Mouse (Mus musculus): ENCODE results near the gene E2f6.
A peak's percentile ranks its signal among the peaks of the same experiment; 100 is the strongest.

The E2f6 gene

DNA sequence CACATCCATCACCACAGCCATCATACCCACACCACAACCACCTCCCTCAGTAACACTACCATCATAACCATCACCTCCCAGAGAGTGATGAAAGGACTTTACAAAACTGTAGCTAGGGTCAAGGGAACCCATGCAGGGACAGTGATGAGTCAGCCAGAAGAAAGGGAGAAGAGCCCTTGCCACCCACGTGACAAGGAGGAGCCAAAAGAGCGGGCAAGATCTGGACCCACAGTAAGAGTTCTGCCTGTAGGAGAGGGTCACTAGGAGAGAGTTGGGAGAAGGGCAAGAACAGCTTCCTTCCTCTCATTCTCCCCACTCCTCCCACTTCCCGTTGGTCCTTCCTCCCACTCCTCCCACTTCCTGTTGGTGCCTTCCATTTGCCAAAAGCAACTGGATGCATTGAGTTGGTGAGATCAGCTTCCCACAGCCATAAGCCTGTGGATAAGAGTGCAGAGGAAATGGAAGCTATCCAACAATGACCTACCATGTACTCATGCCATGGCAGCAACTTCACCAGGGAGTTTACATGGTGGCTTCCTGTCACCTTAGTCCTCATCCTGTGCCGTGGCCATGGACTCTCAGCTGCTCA is 36.5 kb downstream of the E2f6 start:
- DNase-seq (ENCODE audit: low spot score in 2 of 2), result no peak

DNA sequence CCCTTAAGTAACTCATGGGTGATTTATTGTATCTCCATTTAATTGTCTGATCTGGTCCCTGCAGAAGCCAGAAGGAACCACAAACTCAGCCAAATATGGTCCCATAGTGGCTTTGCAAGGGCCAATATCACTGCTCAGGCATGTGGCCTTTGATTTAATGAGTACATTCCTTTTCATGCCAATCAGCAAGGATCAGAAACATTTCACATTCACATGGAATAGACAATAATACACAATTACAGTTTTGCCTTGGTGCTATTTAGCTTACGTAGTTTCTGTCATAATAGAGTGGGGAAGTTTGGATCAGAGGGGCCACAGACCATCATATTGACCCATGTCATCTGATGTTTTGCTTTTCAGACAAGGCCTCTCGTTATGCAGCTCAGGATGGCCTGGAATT is 37.7 kb downstream of the E2f6 start:
- DNase-seq (ENCODE audit: low spot score in 2 of 2), result no peak

DNA sequence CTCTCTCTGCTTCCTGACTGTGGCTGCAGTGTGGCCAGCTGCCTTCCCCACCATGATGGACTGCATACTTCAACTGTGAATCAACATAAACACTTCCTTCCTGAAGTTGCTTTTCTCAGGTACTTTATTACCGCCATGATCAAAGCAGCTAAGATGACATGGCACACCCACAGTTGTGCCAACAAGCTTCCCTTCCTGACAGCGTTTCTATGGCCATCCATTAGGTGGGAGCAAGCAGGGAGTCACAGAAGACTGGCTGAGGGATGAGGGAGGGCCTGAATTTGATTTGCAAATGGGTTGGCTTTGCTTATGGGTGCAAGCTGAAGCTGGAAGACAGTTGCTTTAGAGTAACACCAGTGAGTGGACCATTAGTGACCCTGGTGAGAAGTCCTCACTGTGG is 39.1 kb downstream of the E2f6 start:
- no peak for DNase-seq (ENCODE audit: low spot score in 2 of 2)

DNA sequence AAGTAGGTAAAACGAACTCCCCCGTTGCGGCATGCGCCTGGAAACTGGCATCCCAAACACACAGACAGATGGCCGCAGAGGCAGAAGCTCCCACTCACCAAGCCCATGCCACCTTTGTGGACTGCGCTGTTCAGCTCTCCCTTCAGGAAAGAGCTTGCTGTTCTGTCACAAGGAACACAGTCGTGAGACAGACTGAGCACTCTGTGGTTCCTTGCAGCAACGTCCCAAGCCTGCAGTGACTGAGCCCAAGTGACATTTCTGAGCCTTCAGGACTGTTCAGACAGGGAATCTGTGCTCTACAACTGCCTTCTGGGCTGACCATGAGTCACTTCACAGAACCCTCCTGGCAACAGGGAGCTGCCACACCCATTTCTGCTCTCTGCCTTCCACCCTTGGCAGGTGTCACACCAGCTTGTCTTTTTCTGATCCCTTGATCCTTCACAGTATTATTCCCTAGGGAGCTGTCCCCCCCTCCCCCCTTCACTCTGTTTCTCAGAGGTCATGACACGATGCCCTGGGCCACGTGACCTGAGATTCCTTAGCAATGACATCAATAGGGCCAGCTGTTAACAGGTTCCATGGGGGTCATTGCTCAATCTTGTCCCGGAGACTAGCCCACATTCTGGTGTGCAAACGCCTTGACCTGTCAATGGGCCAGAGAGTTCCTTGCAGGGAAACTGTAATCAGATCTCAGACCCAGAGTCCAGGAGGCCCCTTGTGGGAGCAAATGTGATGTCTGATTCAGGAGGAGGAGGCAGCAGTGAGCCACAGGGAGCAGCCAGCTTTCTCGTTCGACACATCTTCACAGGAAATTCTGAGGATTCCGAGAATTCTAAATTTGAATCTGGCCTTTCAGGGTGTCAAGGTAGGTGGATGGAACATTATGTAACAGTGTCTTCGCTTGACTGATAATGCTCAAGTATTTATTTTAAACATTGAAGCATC is 39.9 kb downstream of the E2f6 start:
- peak in 1 of 2 experiments; percentile 37 for DNase-seq (ENCODE audit: low spot score in 2 of 2)

DNA sequence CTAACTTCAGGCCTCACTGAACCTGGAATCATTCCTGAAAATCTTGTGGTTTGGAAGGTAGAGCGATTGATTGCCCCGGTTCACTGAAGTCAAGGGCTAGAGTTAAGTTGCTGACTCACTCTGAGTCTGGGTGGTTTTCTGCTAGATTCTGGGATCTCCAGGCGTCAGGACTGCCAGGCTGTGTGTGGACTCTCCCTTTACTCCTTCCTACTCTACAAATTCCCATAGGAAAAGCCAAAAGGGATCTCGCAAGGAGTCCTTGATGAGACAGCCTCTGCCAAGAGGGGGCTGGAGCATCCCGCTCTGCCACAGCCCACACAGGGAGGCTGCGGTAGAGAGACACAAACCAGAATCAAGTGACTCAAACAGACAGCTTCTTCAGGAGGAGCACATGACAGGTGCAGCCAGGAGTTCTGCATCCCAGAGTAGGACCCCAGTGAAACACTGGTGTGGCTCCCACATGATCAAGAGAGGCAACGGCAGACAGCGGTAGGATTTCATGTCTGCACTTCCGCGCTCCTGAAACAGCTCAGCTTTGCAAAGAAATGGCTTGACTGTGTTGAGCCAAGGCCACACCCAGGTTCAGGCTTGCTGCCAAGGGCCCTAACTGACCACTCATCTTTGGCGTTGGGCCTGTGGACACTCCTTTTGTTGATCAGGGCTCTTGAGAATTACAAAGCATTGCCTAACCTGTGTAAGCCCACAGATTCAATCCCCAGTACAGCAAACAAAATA is 42.8 kb downstream of the E2f6 start:
- DNase-seq (ENCODE audit: low spot score in 2 of 2), result peak; percentile 65 to 78

DNA sequence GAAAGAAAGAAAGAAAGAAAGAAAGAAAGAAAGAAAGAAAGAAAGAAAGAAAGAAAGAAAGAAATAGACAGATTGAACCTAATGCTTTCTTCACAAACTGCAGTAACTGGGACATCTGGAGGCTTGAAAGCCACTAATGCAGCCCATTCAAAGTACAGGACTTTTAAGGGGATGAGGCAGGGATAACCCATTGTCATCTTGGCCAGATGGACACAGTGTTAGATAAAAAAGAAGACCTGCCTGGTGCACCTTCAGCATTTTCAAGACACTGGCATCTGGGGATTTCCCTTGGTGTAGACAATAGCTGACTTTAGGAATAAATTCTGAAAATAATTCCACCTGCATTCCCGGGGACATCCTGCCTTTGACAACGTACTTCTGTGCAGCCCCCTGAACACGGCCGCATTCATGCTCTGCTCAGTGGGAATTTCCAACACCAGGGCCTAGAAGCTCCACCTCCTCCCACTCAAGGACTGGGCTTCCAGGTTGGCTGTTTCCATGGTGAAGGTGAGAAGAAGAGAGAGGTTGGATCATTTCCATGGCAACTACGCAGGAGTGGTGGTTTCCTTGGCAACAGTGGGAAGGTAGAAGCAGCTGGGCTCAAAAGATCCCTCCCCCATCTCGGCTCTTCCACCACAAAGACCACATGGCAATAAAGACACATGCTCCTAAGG is 45.0 kb downstream of the E2f6 start:
- no peak for DNase-seq (ENCODE audit: low spot score in 2 of 2)

DNA sequence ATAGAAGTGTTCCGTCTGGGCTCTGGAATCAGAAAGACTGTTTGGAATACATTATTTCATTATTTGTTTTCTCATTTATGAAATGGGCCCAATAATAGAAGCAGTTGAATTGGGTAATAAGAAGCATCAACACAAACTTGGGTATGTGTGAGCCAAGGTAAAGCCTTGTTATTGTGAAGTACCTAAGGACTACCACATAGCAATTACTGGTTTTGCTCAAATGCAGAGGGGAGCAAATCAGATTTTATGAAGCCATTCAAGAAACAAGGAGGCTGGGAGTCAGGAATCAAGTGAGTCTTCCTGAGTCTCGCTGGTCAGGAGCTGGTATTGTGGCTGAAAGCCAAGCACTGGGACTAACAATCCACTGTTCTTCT is 45.5 kb downstream of the E2f6 start:
- no peak for DNase-seq (ENCODE audit: low spot score in 2 of 2)

DNA sequence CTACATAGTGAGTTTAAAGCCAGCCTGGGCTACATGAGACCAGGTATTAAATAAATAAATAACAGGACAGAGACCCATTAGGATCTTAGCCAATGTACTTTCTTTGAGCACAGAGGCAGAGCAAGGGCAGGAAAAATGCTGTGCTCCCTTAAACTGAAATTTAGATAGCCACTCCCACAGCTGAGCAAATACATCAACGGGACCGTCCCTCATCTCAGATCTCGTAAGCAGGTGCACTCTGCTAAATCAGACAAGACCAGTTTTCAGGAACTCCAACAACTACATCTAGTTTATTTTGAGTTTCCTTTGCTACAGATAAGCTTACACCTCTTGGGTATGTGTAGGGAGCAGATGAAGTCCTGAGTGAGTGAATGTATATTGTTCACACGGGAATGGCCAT is 47.3 kb downstream of the E2f6 start:
- no peak for DNase-seq (ENCODE audit: low spot score in 2 of 2)

DNA sequence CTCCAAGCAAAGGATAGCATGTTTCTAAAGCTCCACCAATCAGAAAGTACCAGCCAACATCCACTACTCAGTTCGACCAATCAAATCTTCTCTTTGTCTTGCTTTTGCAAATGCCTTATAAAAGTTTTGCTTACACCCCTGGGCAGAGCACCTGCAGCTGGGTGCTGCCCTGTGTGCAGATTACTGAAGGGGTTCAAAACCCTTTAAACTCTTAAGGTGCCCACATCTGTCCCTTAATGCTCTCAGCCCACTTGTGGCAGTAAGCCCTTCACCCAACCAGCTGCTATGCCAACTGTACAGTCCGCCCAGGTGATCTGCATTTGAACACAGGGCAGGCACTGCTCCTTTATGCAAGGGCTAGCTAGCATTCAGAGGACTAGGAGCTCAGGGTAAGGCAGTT is 49.0 kb downstream of the E2f6 start:
- no peak for DNase-seq (ENCODE audit: low spot score in 2 of 2)

DNA sequence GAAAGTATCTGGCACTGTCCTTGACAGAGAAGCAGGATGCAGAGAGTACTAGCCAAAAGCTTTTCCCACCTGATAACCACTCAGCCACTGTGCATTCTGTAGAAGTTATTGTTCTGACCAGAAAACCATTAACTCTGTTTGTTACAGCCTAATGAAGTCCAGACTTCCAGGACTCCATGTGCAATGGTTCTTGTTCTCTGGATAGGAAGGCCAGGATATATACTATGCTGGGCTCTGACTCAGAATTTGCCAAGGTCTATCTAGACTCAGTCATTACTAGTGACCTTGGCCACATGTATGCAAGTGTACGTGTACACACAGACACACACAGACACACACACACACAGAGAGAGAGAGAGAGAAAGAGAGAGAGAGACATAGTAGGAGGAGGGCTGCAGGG is 49.8 kb downstream of the E2f6 start:
- no peak for DNase-seq (ENCODE audit: low spot score in 2 of 2)

DNA sequence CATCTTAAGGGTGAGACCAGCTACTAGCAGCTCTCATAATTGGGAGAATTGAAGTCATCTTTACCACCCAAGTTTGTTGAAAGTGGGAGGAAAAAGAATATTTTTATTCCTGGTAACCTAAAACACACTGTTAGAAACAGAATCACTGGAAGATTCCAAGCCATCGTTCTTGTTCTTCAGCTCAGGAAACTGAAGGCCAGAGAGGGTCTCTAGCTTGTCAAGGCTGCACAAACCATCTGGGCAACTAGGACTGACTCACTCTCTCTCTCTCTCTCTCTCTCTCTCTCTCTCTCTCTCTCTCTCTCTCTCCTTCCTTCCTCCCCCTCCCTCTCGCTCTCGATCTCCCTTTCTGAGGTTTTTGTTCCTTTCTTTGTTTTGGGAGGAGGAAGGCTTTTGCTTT is 50.2 kb downstream of the E2f6 start:
- no peak for DNase-seq (ENCODE audit: low spot score in 2 of 2)

DNA sequence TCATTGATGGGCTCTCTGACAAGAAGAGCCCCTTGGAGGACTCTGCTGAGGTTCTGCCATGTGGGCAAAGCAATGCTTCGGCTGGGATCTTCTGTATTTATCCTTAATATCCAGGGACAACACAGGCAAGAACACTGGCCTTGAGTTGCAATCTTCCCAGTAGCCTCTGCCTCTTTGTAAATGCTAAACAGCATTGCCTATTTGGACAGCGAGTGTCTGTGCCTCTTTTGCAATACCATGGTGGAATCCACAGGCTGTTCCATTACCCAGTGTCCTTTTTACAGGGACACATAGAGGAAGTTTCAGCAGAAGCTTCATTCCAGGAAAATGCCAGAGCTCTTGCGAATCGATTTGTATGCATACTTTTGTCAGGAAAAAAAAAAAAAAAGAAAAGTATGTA is 53.7 kb downstream of the E2f6 start:
- DNase-seq (ENCODE audit: low spot score in 2 of 2), result no peak

DNA sequence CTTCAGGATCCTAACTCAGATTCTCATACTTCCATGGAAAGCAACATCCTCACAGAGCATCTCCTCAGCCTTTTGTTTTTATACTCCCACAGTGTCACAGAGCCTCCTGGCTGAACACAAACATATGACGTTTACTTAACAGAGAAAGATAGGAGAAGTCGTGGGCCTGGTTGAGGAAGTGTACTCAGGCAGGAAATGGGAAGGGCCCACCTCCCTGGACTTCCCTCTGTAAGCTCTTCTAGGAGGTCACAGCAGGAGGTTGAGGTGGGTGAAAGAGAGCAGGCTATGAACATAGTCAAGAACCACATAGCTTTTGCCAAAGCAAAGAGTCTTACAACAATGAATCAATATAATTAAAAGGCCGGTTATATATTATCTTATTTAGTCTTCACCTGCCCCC is 55.1 kb downstream of the E2f6 start:
- DNase-seq (ENCODE audit: low spot score in 2 of 2), result no peak

DNA sequence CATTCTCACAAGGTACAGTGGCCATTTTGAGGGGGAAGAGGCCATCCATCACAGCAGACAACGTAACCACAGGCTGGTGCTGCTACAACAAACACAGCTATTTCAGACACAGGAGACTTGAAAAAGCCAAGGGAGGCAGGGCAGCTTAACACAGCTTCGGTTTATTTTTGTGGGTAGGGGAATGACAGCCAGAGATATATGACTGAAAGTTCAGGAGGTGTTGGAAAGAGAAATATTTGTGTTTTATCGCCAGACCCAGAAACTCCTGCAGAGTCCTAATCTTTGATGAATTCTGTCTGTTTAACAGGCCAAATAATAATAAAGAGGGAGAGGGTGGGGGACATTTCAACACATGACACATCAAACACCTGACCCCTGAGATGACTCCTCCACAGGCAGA is 55.7 kb downstream of the E2f6 start:
- no peak for DNase-seq (ENCODE audit: low spot score in 2 of 2)

DNA sequence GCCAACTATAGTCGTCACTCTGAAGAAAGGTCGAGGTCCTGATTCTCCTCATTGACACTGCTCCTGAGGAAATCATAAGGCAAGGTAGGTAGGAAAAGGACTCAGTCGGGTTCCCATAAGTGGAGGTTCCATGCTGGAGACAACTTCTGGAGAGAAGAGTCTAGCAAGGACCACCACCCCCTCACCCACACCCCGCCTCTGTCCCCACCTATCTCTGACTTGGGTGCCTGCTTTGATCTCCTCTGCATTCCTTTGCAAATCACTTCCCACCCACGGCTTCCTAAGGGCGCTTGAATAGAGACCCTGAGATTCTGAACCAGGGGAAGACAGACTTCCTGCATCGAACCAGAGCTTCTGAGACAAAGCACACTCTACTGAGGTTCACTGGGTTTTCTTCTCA is 56.5 kb downstream of the E2f6 start:
- no peak for DNase-seq (ENCODE audit: low spot score in 2 of 2)

DNA sequence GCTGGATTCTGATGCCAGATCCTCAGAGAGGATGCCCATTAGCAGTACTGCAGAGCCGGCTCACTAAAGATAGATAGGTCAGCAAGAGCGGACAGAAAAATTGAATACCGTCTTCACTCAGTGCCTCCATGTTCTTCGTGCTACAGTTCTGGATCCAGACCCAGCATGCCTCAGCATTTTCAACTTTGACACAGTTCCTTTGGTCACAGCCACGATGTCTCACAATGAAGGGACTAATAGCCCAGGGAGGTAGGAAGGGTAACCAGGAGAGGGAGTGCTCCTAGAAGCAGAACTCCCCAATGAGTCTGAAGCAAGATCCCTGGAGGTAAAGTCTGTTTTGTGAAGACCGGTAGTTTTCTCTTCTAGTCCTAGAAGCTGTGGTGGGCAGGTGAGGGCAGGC is 57.9 kb downstream of the E2f6 start:
- no peak for DNase-seq (ENCODE audit: low spot score in 2 of 2)

DNA sequence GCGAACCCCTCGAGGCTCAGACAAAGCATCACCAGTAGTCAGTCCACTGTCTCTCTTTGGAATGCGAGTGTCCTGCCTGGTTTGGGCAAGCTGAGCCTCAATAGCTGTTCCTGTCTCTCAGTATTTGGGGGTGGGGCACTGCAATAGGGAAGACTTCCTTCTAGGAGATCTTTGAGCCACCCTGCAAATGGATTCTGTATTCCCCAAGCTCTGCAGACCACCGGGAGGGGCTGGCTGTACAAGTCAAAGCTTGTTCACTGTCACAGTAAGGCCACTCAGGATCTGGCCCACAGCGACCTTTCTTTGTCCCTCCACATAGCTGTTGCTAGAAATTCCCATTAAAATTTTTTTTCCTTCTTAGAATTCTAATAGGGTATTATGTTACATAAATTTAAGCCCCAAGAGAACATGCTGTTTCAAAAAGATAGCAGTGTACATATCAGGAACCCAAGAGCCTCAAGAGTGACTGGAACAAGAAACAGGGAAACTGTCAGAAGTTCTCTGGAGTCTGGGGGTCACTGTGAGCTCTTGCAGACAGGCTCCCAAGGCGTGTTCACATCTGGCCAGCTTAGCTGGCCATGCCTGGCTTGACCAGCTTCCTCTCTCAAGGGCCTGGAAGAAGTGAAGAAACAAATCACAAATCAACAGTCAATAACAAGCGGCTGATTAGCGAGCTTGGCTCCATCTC is 58.5 kb downstream of the E2f6 start:
- DNase-seq (ENCODE audit: low spot score in 2 of 2), result no peak

DNA sequence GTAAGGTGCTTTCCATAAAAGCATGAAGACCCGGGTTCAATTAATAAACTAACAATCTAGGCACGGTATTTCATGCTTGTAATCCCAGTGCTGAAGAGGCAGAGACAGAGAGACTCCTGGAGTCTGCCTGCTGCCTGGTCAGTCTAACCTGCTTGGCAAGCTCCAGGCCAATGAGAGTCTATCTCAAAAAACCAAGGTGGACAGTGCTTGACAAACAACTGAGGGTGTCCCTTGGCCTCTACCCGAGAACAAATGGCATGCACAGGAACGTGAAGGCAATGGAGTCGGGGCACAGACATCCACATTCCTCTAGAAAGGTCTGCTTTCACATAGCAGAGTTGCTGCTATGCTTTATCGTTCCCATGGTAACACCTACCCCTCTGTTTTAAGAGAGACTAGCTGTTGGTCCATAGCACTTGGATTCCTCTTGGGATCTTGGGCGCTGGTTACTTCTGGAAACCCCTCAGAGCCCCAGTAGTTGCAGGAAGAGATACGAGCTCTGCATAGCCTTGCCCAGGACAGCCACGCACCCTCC is 59.2 kb downstream of the E2f6 start:
- DNase-seq (ENCODE audit: low spot score in 2 of 2), result no peak

DNA sequence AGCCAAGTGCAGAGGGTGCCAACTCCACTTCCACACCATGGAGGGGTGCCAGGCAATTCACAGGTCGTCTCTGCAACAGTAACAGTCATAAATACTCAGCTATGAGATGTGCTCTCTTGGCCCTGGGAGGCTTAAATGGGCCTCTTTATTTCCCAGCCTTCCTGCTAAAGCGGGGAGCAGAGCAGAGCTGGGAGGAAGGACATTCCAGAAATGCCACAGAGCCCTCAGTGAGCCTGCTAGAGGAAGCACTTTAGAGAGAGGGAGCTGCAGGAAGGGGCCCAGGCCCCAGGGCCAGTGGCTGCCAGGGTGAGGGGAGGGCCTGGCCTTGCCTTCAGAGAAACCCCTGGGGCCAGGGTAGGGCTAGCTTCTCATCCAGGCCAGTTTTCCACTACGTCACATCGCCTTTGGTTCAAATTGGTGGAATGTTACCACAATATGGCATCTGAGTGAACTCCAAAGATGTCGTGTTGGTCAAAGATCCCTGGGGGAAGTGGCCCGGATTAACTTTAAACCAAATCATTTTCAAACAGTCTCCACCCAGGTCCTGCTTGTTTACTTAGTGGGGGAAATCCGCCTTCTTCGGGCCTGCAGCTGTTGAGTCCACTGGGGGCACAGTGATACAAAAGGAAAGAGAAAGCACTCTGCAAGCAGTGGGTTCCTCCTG is 59.8 kb downstream of the E2f6 start:
- DNase-seq (ENCODE audit: low spot score in 2 of 2), result peak in 1 of 2 experiments; percentile 63

DNA sequence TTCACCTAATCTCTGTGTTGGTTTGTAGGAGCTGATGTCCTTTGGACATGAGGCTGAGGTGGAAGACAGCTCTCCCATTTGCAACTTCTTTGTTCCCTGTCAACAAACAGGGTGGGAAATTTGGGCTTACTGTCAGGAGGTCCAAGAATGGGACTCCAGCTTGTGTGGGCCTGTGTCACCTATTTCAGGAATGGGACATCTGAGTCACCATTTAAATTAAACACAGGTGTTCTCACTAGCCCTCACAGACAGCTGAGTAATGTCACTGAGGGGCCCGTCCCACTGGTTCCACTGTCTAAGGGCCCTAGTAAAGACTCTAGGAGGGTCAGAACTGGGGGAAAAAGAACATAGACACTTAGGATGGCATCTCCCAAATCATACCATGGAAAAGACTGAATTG is 61.2 kb downstream of the E2f6 start:
- no peak for DNase-seq (ENCODE audit: low spot score in 2 of 2)

DNA sequence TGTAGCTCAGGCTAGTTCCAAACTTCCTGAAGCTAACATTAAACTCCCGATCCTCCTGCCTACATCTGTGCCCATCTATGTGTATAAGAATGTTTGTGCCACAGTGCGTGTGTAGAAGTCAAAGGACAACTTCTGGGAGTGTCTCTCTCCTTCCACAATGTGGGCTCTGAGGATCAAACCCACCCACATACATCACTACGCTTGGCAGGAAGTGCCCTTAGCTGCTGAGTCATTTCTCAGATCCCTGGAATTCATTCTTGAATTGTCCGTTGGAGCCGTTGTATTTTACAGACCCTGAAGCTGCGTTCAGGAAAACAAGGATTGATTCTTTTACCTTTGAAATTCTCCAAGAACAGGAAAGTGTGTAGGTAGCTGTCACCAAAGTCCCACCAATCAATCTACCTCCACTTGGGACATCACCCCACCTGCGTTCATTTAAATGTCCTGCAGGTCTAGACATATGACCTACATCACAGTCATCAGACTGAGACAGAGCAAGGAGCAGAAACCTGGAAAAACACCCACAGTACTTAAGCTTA is 62.2 kb downstream of the E2f6 start:
- DNase-seq (ENCODE audit: low spot score in 2 of 2), result no peak

Data from urinary bladder, postnatal 4 days (tissue).